Mouse (Mus musculus): ENCODE measurements at regions not wholly inside any gene's neighbourhood (a gene's known extent, or its start where the extent isn't known, plus 50 kb on each side); places are given as distances from the start of the nearest gene placed in this dataset.

GRCm38 (mm10) chr13:115257345-115257744 lies 155.6 kb upstream of the Itga1 start:
- TF ChIP-seq CTCF (IDR thresholded peaks at IDR 0.05; ENCODE audit: insufficient read depth, low read length) (no peak), POLR2A (IDR thresholded peaks at IDR 0.05; ENCODE audit: borderline replicate concordance, extremely low read depth, low read depth, low read length) (no peak)

Measured in lung, adult 2 months (tissue).